Mouse (Mus musculus) liver, embryonic 15.5 days (tissue): ENCODE data around the gene Enoph1. TPM values are rescaled to one million over a fixed set of nuclear protein-coding genes. Genes with fewer than 3 reads are reported as not detected.

Experiments
- ATAC-seq: fragments of 200-750 bp; cut with Nextera tagmentation; 2 replicates; pipeline ENCODE4 v1.8.0; 2017; ENCODE audit warnings: moderate number of reproducible peaks, mild to moderate bottlenecking, moderate library complexity; ENCODE audit not compliant: insufficient read depth
- H3K27ac ChIP-seq: fragments of 300-500 bp; sonication (generic); replicated peaks from 2 replicates; pipeline ENCODE4 v1.5.1; 2015; ENCODE audit warnings: mild to moderate bottlenecking, inconsistent platforms
- H3K27me3 ChIP-seq: fragments of 300-500 bp; sonication (generic); 2 replicates; pipeline ENCODE4 v1.6.1; 2015; ENCODE audit warnings: mild to moderate bottlenecking, inconsistent platforms
- H3K36me3 ChIP-seq: fragments of 300-500 bp; sonication (generic); replicated peaks from 2 replicates; pipeline ENCODE4 v1.6.1; 2015; ENCODE audit warnings: moderate library complexity, mild to moderate bottlenecking, inconsistent platforms
- H3K4me1 ChIP-seq: fragments of 300-500 bp; sonication (generic); replicated peaks from 2 replicates; pipeline ENCODE4 v1.6.1; 2015; ENCODE audit warnings: inconsistent platforms
- H3K4me2 ChIP-seq: fragments of 300-500 bp; sonication (generic); 2 replicates; pipeline ENCODE4 v1.6.1; 2015; ENCODE audit warnings: moderate library complexity, mild to moderate bottlenecking, inconsistent platforms
- H3K4me3 ChIP-seq: fragments of 300-500 bp; sonication (generic); replicated peaks from 2 replicates; pipeline ENCODE4 v1.5.1; 2015; ENCODE audit warnings: mild to moderate bottlenecking, inconsistent platforms
- H3K9ac ChIP-seq: fragments of 300-500 bp; sonication (generic); 2 replicates; pipeline ENCODE4 v1.6.1; 2015; ENCODE audit warnings: moderate library complexity, mild to moderate bottlenecking, inconsistent platforms
- H3K9me3 ChIP-seq: fragments of 300-500 bp; sonication (generic); replicated peaks from 2 replicates; pipeline ENCODE4 v1.6.1; 2016; ENCODE audit warnings: inconsistent platforms
- WGBS: fragments of 180-500 bp; shearing (Covaris S2); methylation state at CpG from one replicate; pipeline ENCODE4 v1.1.7; 2015; ENCODE audit warnings: mixed read lengths; ENCODE audit not compliant: insufficient replicate concordance; 5-methylcytosine and 5-hydroxymethylcytosine counted together
- polyA plus RNA-seq: library from polyadenylated mRNA; unstranded; fragments of >200 nt; fragmentation: Nextera tagmentation; extraction: Ambion mirVana; gene quantifications from 2 replicates; pipeline ENCODE4 v1.2.1, GENCODE M21; 2015

Enoph1 gene
- polyA plus RNA-seq, 1 experiment from 2014 or later, result 15.4 TPM

GRCm38 (mm10) chr5:100012599-100012998, 27.2 kb upstream of the Enoph1 start:
- Histone ChIP-seq H3K9me3 (no peaks in the 10 kb centered on the region), H3K4me1 (no peaks in the 10 kb centered on the region), H3K4me3 (no peak overlapping the region), H3K36me3 (no peaks in the 10 kb centered on the region), H3K27me3 (no peaks in the 10 kb centered on the region), H3K4me2 (no peak overlapping the region), H3K27ac (no peak overlapping the region), H3K9ac (no peak overlapping the region)
- WGBS, result 76% methylated on average over 9 of the region's 9 CpGs
- no peak for ATAC-seq

GRCm38 (mm10) chr5:100020089-100020488, 19.7 kb upstream of the Enoph1 start:
- no peaks in the 10 kb centered on the region for H3K36me3 ChIP-seq
- H3K4me1 ChIP-seq, result peaks cover 24% of the 10 kb centered on the region
- no peak overlapping the region for H3K4me2 ChIP-seq
- ATAC-seq, result peak; percentile 71
- no peaks in the 10 kb centered on the region for H3K9me3 ChIP-seq
- H3K9ac ChIP-seq, result no peak overlapping the region
- H3K4me3 ChIP-seq, result no peak overlapping the region
- H3K27me3 ChIP-seq, result no peaks in the 10 kb centered on the region
- no peak overlapping the region for H3K27ac ChIP-seq

- Histone ChIP-seq H3K27ac (no peak overlapping the region), H3K4me3 (no peak overlapping the region), H3K9me3 (no peaks in the 10 kb centered on the region), H3K9ac (no peak overlapping the region), H3K36me3 (no peaks in the 10 kb centered on the region), H3K27me3 (no peaks in the 10 kb centered on the region), H3K4me1 (peaks cover 24% of the 10 kb centered on the region), H3K4me2 (no peak overlapping the region)
- 56% methylated on average over 5 of the region's 5 CpGs for WGBS
- no peak for ATAC-seq
Observed at GRCm38 (mm10) chr5:100024403-100024802, 15.4 kb upstream of the Enoph1 start.

- WGBS, result 31% methylated on average over 1 of the region's 1 CpGs
- H3K27me3 ChIP-seq, result no peaks in the 10 kb centered on the region
- ATAC-seq, result no peak
- no peaks in the 10 kb centered on the region for H3K9me3 ChIP-seq
- no peak overlapping the region for H3K4me3 ChIP-seq
- peaks cover 21% of the 10 kb centered on the region for H3K4me1 ChIP-seq
- H3K4me2 ChIP-seq, result no peak overlapping the region
- no peak overlapping the region for H3K27ac ChIP-seq
- no peak overlapping the region for H3K9ac ChIP-seq
- H3K36me3 ChIP-seq, result no peaks in the 10 kb centered on the region
Observed at GRCm38 (mm10) chr5:100024868-100025267, 14.9 kb upstream of the Enoph1 start.

GRCm38 (mm10) chr5:100030069-100030468, 9.7 kb upstream of the Enoph1 start:
- Histone ChIP-seq H3K4me3 (no peak overlapping the region), H3K4me1 (peaks cover 9% of the 10 kb centered on the region), H3K36me3 (peaks cover 37% of the 10 kb centered on the region), H3K9me3 (no peaks in the 10 kb centered on the region), H3K27me3 (no peaks in the 10 kb centered on the region), H3K4me2 (no peak overlapping the region), H3K9ac (no peak overlapping the region), H3K27ac (no peak overlapping the region)
- no peak for ATAC-seq
- WGBS, result 54% methylated on average over 6 of the region's 6 CpGs

DNA sequence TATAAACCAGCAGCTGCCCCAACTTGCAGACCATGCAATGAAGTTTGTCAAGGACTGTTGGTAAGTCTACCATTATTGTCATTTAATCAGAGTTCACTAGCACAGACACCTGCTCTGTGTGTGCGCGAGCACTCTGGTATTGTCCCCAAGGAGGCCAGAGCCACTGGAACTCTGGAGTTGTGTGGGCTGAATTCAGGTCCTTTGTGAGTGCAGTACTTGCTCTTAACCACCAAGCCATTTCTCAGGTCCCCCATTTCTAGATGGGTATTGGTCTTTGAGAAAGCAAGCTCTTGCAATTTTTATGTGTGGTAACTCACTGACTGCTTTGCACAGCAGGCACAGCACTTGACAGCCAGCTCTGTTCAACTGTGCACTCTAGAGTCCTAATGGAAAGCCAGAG, 7.7 kb upstream of the Enoph1 start:
- ATAC-seq, result no peak
- Histone ChIP-seq H3K4me3 (no peak overlapping the region), H3K4me2 (no peak overlapping the region), H3K27ac (no peak overlapping the region), H3K27me3 (no peaks in the 10 kb centered on the region), H3K36me3 (peaks cover 55% of the 10 kb centered on the region), H3K9me3 (no peaks in the 10 kb centered on the region), H3K9ac (no peak overlapping the region), H3K4me1 (peaks cover 20% of the 10 kb centered on the region)
- WGBS, result 90% methylated on average over 2 of the region's 2 CpGs

- H3K4me2 ChIP-seq, result no peak overlapping the region
- H3K36me3 ChIP-seq, result peaks cover 60% of the 10 kb centered on the region
- WGBS, result 77% methylated on average over 3 of the region's 3 CpGs
- H3K27me3 ChIP-seq, result no peaks in the 10 kb centered on the region
- no peaks in the 10 kb centered on the region for H3K9me3 ChIP-seq
- H3K4me3 ChIP-seq, result no peak overlapping the region
- no peak overlapping the region for H3K27ac ChIP-seq
- no peak overlapping the region for H3K9ac ChIP-seq
- peaks cover 26% of the 10 kb centered on the region for H3K4me1 ChIP-seq
- no peak for ATAC-seq
Observed at GRCm38 (mm10) chr5:100032646-100033045, 7.1 kb upstream of the Enoph1 start.

DNA sequence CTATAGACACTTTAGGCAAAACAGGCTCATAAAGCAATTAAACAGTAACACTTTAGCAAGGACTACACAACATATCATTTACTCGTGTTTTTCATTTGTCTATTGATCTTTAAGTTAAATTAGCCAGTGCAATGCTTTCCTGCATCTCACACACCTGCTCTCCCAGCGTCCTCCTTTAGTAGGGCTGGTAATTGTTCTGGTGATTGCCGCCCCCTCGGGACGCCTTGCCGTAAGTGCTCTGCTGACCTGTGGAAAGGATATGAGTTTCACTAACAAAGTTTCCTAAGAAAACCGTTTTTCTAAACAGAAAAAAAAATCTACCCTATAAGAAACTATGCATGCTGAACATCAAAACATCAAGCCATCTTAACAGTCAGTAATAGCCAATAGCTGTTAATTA, 3.8 kb upstream of the Enoph1 start:
- H3K9ac ChIP-seq, result no peak overlapping the region
- peaks cover 61% of the 10 kb centered on the region for H3K36me3 ChIP-seq
- ATAC-seq, result no peak
- no peaks in the 10 kb centered on the region for H3K9me3 ChIP-seq
- no peaks in the 10 kb centered on the region for H3K27me3 ChIP-seq
- H3K4me2 ChIP-seq, result 0 out of 2 replicates have a peak overlapping the region, but pooled peaks have one; percentile 25
- no peak overlapping the region for H3K4me3 ChIP-seq
- no peak overlapping the region for H3K27ac ChIP-seq
- 71% methylated on average over 7 of the region's 7 CpGs for WGBS
- peaks cover 37% of the 10 kb centered on the region for H3K4me1 ChIP-seq

- ATAC-seq, result no peak
- peaks cover 57% of the 10 kb centered on the region for H3K36me3 ChIP-seq
- H3K27me3 ChIP-seq, result no peaks in the 10 kb centered on the region
- H3K4me1 ChIP-seq, result peaks cover 43% of the 10 kb centered on the region
- no peaks in the 10 kb centered on the region for H3K9me3 ChIP-seq
- H3K9ac ChIP-seq, result peak overlapping the region; percentile 36; the same call in 1 of the 2 replicates
- H3K4me2 ChIP-seq, result peak overlapping the region; percentile 99
- peak overlapping the region; percentile 98 for H3K4me3 ChIP-seq
- 33% methylated on average over 7 of the region's 7 CpGs for WGBS
- no peak overlapping the region for H3K27ac ChIP-seq
Observed at GRCm38 (mm10) chr5:100036681-100037080, 3.1 kb upstream of the Enoph1 start.

DNA sequence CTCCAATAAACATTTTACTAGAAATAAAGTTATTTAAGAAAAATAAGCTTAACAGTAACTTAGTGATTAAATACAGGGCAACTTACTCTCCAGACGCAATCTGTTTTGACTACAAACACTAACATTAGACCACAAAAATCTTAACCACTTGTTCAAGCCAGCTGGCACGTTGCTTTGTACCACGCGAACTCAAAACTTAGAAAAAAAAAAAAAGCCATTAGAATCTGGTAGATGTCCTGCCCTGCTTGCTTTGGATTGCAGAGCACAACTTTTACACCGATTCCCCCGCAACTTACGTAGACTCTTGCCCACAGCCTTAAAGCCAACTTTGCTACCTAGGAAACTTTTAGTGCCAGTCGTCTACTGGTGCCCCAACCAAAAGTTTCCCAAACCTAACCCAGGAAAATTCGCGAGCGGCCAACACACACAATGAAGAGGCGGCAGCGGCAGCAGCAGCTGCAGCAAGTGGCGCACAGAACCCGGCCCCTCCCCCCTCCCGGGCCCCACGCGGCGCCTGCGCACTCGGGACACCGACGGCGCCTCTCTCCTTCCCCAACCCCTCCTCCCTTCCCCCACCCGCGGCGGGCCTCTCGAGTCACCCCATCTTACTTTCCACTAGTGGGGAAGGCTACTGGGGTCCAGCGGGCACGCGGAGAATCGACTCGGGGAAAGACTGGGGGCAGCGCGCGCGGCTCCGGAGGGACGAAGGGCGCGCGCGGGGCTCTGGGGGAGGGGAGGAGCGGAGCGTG, 1.6 kb upstream of the Enoph1 start:
- Histone ChIP-seq H3K27ac (peak overlapping the region; percentile 92), H3K36me3 (peaks cover 51% of the 10 kb centered on the region), H3K9me3 (no peaks in the 10 kb centered on the region), H3K4me1 (peaks cover 53% of the 10 kb centered on the region), H3K4me2 (peak overlapping the region; percentile 99), H3K4me3 (peak overlapping the region; percentile 98), H3K27me3 (no peaks in the 10 kb centered on the region), H3K9ac (peak overlapping the region; percentile 91)
- peak; percentile 47 for ATAC-seq
- under 1% methylated on average over 35 of the region's 45 CpGs for WGBS

GRCm38 (mm10) chr5:100038714-100039601, 827 bp upstream of the Enoph1 start:
- H3K4me1 ChIP-seq, result peaks cover 60% of the 10 kb centered on the region
- H3K4me3 ChIP-seq, result peak overlapping the region; percentile 98
- H3K9me3 ChIP-seq, result no peaks in the 10 kb centered on the region
- H3K9ac ChIP-seq, result peak overlapping the region; percentile 91
- ATAC-seq, result peak; percentile 75
- peaks cover 44% of the 10 kb centered on the region for H3K36me3 ChIP-seq
- no peaks in the 10 kb centered on the region for H3K27me3 ChIP-seq
- H3K27ac ChIP-seq, result peak overlapping the region; percentile 92
- WGBS, result under 1% methylated on average over 113 of the region's 113 CpGs
- peak overlapping the region; percentile 99 for H3K4me2 ChIP-seq
